Mouse (Mus musculus) liver, embryonic 14.5 days (tissue): ENCODE measurements around the gene Engase. TPM values are rescaled to one million over a fixed set of nuclear protein-coding genes. Genes with fewer than 3 reads are reported as not detected.
A peak's percentile ranks its signal among the peaks of the same experiment; 100 is the strongest.

Experiments
- ATAC-seq: fragments of 200-750 bp; cut with Nextera tagmentation; 2 replicates; pipeline ENCODE4 v1.8.0; 2017; ENCODE audit warnings: moderate number of reproducible peaks, mild to moderate bottlenecking, moderate library complexity; ENCODE audit not compliant: insufficient read depth
- DNase-seq, 3 experiments: peaks; one replicate each; pipeline ENCODE4 v3.0.0-alpha.2; 2012 to 2013; ENCODE audit warnings: low read depth in 3 of 3, low spot score in 3 of 3
- H3K27ac ChIP-seq: fragments of 300-500 bp; sonication (generic); 2 replicates; pipeline ENCODE4 v1.5.1; 2014; ENCODE audit warnings: moderate library complexity, mild to moderate bottlenecking, control low read depth, inconsistent platforms
- H3K27me3 ChIP-seq: fragments of 300-500 bp; sonication (generic); 2 replicates; pipeline ENCODE4 v1.6.1; 2014; ENCODE audit warnings: mild to moderate bottlenecking, low read length, moderate library complexity; ENCODE audit not compliant: control insufficient read depth, insufficient read depth
- H3K36me3 ChIP-seq: fragments of 300-500 bp; sonication (generic); replicated peaks from 2 replicates; pipeline ENCODE4 v1.6.1; 2014; ENCODE audit warnings: low read depth; ENCODE audit not compliant: control insufficient read depth, insufficient read depth
- H3K4me1 ChIP-seq, 2 experiments: fragments of 200-500 bp in 1 of 2; fragments of 300-500 bp in 1 of 2; sonication (generic) in 1 of 2; replicated peaks; 2 replicates each; pipeline ENCODE4 v1.6.1; 2012 to 2014; ENCODE audit warnings: antibody characterized with exemption in 1 of 2, inconsistent platforms in 1 of 2, low read length in 1 of 2; ENCODE audit not compliant: control insufficient read depth in 2 of 2, insufficient read depth in 2 of 2
- H3K4me2 ChIP-seq: fragments of 300-500 bp; sonication (generic); 2 replicates; pipeline ENCODE4 v1.6.1; 2014; ENCODE audit warnings: low read depth, mild to moderate bottlenecking, control low read depth, moderate library complexity
- H3K4me3 ChIP-seq, 2 experiments: fragments of 200-500 bp in 1 of 2; fragments of 300-500 bp in 1 of 2; sonication (generic) in 1 of 2; 2 replicates each; pipeline ENCODE4 v1.5.1; 2012 to 2014; ENCODE audit warnings: low read depth in 2 of 2, low read length in 2 of 2, mild to moderate bottlenecking in 2 of 2, control low read depth in 1 of 2, inconsistent platforms in 1 of 2, moderate library complexity in 1 of 2; ENCODE audit not compliant: insufficient read depth in 1 of 2
- H3K9ac ChIP-seq: fragments of 300-500 bp; sonication (generic); replicated peaks from 2 replicates; pipeline ENCODE4 v1.6.1; 2014; ENCODE audit warnings: mild to moderate bottlenecking, control low read depth, moderate library complexity
- H3K9me3 ChIP-seq: fragments of 300-500 bp; sonication (generic); 2 replicates; pipeline ENCODE4 v1.6.1; 2016; ENCODE audit warnings: low read length, mixed read lengths; ENCODE audit not compliant: control insufficient read depth
- CTCF ChIP-seq: IDR thresholded peaks from 2 replicates; pipeline ENCODE4 v1.5.1; 2016; ENCODE audit warnings: antibody characterized with exemption, low read depth, control low read depth
- EP300 ChIP-seq: IDR thresholded peaks from 2 replicates; pipeline ENCODE4 v1.6.1; 2016; ENCODE audit warnings: antibody characterized with exemption, low read depth
- WGBS: fragments of 180-500 bp; shearing (Covaris S2); extraction: QIAGEN DNeasy Blood & Tissue Kit; methylation state at CpG from one replicate; pipeline ENCODE4 v1.1.7; 2014; ENCODE audit not compliant: insufficient replicate concordance; 5-methylcytosine and 5-hydroxymethylcytosine counted together
- polyA plus RNA-seq, 2 experiments: library from polyadenylated mRNA; depleted of rRNA in 1 of 2; stranded (reverse) in 1 of 2; unstranded in 1 of 2; fragments of >200 nt; fragmentation: Nextera tagmentation in 1 of 2; extraction: Ambion mirVana in 1 of 2; gene quantifications; 2 replicates each; pipeline versions ENCODE4 v1.2.1 to v1.2.3; 2012 to 2014

Gene Engase
- polyA plus RNA-seq, 2 experiments = 4.1 to 6.5 TPM

GRCm38 (mm10) chr11:118534382-118535092 is 57.9 kb downstream of the Engase start:
- H3K4me1 ChIP-seq = no peaks in the 10 kb centered on the region
- 30% methylated on average over 18 of the region's 18 CpGs for WGBS
- TF ChIP-seq EP300 = no peak
- TF ChIP-seq CTCF = peak; percentile 61
- H3K4me2 ChIP-seq = no peak overlapping the region
- H3K9ac ChIP-seq = no peak overlapping the region
- no peak for ATAC-seq
- no peaks in the 10 kb centered on the region for H3K27me3 ChIP-seq
- no peak overlapping the region for H3K27ac ChIP-seq
- no peaks in the 10 kb centered on the region for H3K36me3 ChIP-seq
- H3K4me3 ChIP-seq = no peak overlapping the region
- no peak for DNase-seq
- H3K9me3 ChIP-seq = no peaks in the 10 kb centered on the region

GRCm38 (mm10) chr11:118538008-118538407 is 61.4 kb downstream of the Engase start:
- Histone ChIP-seq H3K4me1 (no peaks in the 10 kb centered on the region), H3K4me3 (no peak overlapping the region), H3K36me3 (no peaks in the 10 kb centered on the region), H3K9me3 (no peaks in the 10 kb centered on the region), H3K4me2 (no peak overlapping the region), H3K9ac (no peak overlapping the region), H3K27ac (no peak overlapping the region), H3K27me3 (no peaks in the 10 kb centered on the region)
- ATAC-seq (no peak), DNase-seq (no peak)
- TF ChIP-seq EP300 (no peak), CTCF (no peak)
- WGBS = 73% methylated on average over 11 of the region's 11 CpGs

Other genes with a start within 250 kb of the Engase start
- 2.1 and 2.7 TPM in 2 replicates for gene Cyth1, start 228.2 kb upstream of the Engase start, polyA plus RNA-seq (2012; rRNA removed)
- 1.7 and 1.9 TPM in 2 replicates for gene Cyth1, start 228.2 kb upstream of the Engase start, polyA plus RNA-seq (2014; fragmentation: Nextera tagmentation; extraction: Ambion mirVana)
- 5.1 and 5.3 TPM in 2 replicates for gene Usp36, start 186.6 kb upstream of the Engase start, polyA plus RNA-seq (2012; rRNA removed)
- 4.1 and 4.6 TPM in 2 replicates for gene Usp36, start 186.6 kb upstream of the Engase start, polyA plus RNA-seq (2014; fragmentation: Nextera tagmentation; extraction: Ambion mirVana)
- 0.04 TPM in 2 replicates for gene Cep295nl, start 134.3 kb upstream of the Engase start, polyA plus RNA-seq (2012; rRNA removed)
- not detected in 2 replicates for gene Cep295nl, start 134.3 kb upstream of the Engase start, polyA plus RNA-seq (2014; fragmentation: Nextera tagmentation; extraction: Ambion mirVana)
- gene Timp2, start 121.1 kb upstream of the Engase start, polyA plus RNA-seq (2012; rRNA removed) = 1.9 and 3.2 TPM in 2 replicates
- gene Timp2, start 121.1 kb upstream of the Engase start, polyA plus RNA-seq (2014; fragmentation: Nextera tagmentation; extraction: Ambion mirVana) = 4.6 and 5.7 TPM in 2 replicates
- 36.6 and 43.8 TPM in 2 replicates for gene Lgals3bp, start 74.7 kb upstream of the Engase start, polyA plus RNA-seq (2012; rRNA removed)
- gene Lgals3bp, start 74.7 kb upstream of the Engase start, polyA plus RNA-seq (2014; fragmentation: Nextera tagmentation; extraction: Ambion mirVana) = 30.1 and 32.6 TPM in 2 replicates
- gene Cant1, start 57.7 kb upstream of the Engase start, polyA plus RNA-seq (2012; rRNA removed) = 7.8 and 8.3 TPM in 2 replicates
- gene Cant1, start 57.7 kb upstream of the Engase start, polyA plus RNA-seq (2014; fragmentation: Nextera tagmentation; extraction: Ambion mirVana) = 6.0 and 7.4 TPM in 2 replicates
- gene C1qtnf1, start 48.6 kb upstream of the Engase start, polyA plus RNA-seq (2012; rRNA removed) = 0.93 and 1.1 TPM in 2 replicates
- 0.90 and 1.4 TPM in 2 replicates for gene C1qtnf1, start 48.6 kb upstream of the Engase start, polyA plus RNA-seq (2014; fragmentation: Nextera tagmentation; extraction: Ambion mirVana)